Mouse (Mus musculus): ENCODE data around the gene Triobp.

DNA sequence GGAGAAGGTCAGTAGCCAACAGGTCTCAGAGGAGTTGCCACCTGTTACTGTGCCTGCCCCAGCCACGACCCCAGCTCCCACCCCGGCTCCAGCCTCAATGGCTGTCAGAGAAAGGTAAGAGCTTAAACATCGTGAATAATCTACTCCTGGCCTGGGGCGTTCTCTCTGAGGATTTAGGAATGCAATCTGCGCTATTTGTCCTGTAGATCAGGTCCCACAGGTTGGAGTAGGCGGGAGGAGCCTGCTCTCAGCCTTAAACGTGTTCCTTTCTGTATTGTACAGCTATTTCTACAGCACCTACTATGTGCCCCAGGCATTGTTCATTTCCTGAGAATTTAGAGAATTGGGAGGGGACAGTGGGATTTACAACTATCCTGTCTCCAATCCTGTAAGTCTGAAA lies 39.1 kb upstream of the Triobp start:
- TF ChIP-seq POLR2A (IDR thresholded peaks at IDR 0.05; ENCODE audit: low read depth, low read length), result no peak
- TF ChIP-seq CTCF (IDR thresholded peaks at IDR 0.05; ENCODE audit: extremely low read depth, insufficient read depth, insufficient read length, insufficient replicate concordance), result no peak

Data from spleen, adult 2 months (tissue).